Mouse (Mus musculus) liver, adult 2 months (tissue): Measurements from ENCODE around the gene Cdc16.

ENCODE experiments used
- CTCF ChIP-seq: fragments of 200-500 bp; IDR thresholded peaks from 2 replicates; pipeline ENCODE4 v1.5.1; 2011; ENCODE audit warnings: low read depth, low read length, control low read depth
- POLR2A ChIP-seq: fragments of 200-500 bp; IDR thresholded peaks from 2 replicates; pipeline ENCODE4 v1.6.1; 2011; ENCODE audit warnings: low read length, control low read depth; ENCODE audit not compliant: insufficient read depth; ENCODE audit errors: extremely low read depth

- TF ChIP-seq CTCF, result no peak
- no peak for TF ChIP-seq POLR2A
Measured at GRCm38 (mm10) chr8:13718980-13719379, 38.5 kb upstream of the Cdc16 start.
